ENCODE assay signal across 17 mouse cellular contexts in the genomic region with DNA sequence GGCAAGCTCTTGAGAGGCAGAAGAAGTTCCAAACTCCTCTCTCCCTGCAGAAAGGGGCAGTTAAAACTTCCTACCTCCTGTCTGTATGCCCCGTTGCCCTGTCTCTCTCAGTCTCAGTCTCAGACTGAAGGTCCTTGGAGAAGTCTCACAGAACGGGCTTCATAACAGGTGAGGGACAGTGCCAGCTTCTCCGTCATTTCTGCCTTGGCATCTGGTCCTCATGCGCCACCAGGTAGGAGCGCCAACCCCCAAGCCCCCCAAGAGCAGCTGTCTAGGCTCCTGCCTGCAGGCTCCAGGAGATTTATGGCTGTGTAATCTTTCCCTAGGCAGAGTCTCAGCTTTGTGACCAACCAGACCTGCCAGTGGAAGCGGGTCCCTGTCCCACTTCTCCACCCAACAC. TPM values are rescaled to one million over a fixed set of nuclear protein-coding genes. Genes with fewer than 3 reads are reported as not detected.
DNase-seq lines count a peak whose midpoint lies in the region; ATAC-seq and TF ChIP-seq lines count a peak whose summit lies in the region.
"Had no signal": no experiment of that assay in that cellular context is flagged by ENCODE, and none has a peak within 500 bp of the region (broad histone marks: within the 10 kb centered on the region; RNA-seq: fewer than 3 reads in every experiment).

No protein-coding gene starts in this region.

- no peak overlapping the region for H3K4me2 ChIP-seq in kidney, embryonic 15.5 days
- 0 out of 2 replicates have a peak overlapping the region, but pooled peaks have one; percentile 2 for H3K4me2 ChIP-seq in neural tube, embryonic 12.5 days (replicated peaks)
- H3K4me2 ChIP-seq in midbrain, postnatal 0 days (ENCODE audit: low read depth, low read length, poor library complexity, severe bottlenecking): no peak overlapping the region
- H3K4me2 ChIP-seq: forebrain, embryonic 12.5 days; liver, embryonic 15.5 days had no signal

- no peaks in the 10 kb centered on the region for H3K36me3 ChIP-seq in heart, adult 2 months (ENCODE audit: control insufficient read depth, insufficient read depth, low read length)
- no peaks in the 10 kb centered on the region for H3K36me3 ChIP-seq in kidney, embryonic 15.5 days
- no peaks in the 10 kb centered on the region for H3K36me3 ChIP-seq in neural tube, embryonic 12.5 days
- no peaks in the 10 kb centered on the region for H3K36me3 ChIP-seq in midbrain, postnatal 0 days (ENCODE audit: insufficient read depth, low read length)
- H3K36me3 ChIP-seq: forebrain, embryonic 12.5 days; hindbrain, embryonic 10.5 days; liver, embryonic 15.5 days had no signal

- H3K4me3 ChIP-seq in heart, adult 2 months: no peak overlapping the region
- no peak overlapping the region for H3K4me3 ChIP-seq in kidney, embryonic 15.5 days (replicated peaks)
- no peak overlapping the region for H3K4me3 ChIP-seq in neural tube, embryonic 12.5 days
- H3K4me3 ChIP-seq in midbrain, postnatal 0 days (ENCODE audit: low read depth, low read length): no peak overlapping the region
- H3K4me3 ChIP-seq: forebrain, embryonic 12.5 days; hindbrain, embryonic 10.5 days; liver, embryonic 15.5 days had no signal

- H3K4me1 ChIP-seq in heart, adult 2 months (ENCODE audit: control insufficient read depth, insufficient read depth, low read length): peaks cover 27% of the 10 kb centered on the region
- peaks cover 68% of the 10 kb centered on the region for H3K4me1 ChIP-seq in kidney, embryonic 15.5 days
- H3K4me1 ChIP-seq in neural tube, embryonic 12.5 days: peaks cover 74% of the 10 kb centered on the region
- peaks cover 17% of the 10 kb centered on the region for H3K4me1 ChIP-seq in midbrain, postnatal 0 days (ENCODE audit: insufficient read depth, low read length)

- TF ChIP-seq EP300 in heart, adult 2 months (IDR thresholded peaks at IDR 0.05; ENCODE audit: insufficient read depth, low read depth, low read length): no peak

- ATAC-seq in kidney, embryonic 15.5 days (replicated peaks; ENCODE audit: low FRiP score): no peak
- no peak for ATAC-seq in neural tube, embryonic 12.5 days (ENCODE audit: low FRiP score, low read depth)
- no peak for ATAC-seq in midbrain, postnatal 0 days (ENCODE audit: low FRiP score)
- ATAC-seq: inflammation-experienced regulatory T-cells, adult 6 months had no signal

- intact Hi-C loops in heart, adult 2 months (cut with DNase I): no loop called here
- intact Hi-C loops in left cerebral cortex, postnatal 14 days (cut with DNase I): no loop called here

- WGBS in heart, adult 2 months: 93% methylated on average over 6 of the region's 6 CpGs
- 82% methylated on average over 6 of the region's 6 CpGs for WGBS in kidney, embryonic 15.5 days
- 83% methylated on average over 6 of the region's 6 CpGs for WGBS in neural tube, embryonic 12.5 days
- 91% methylated on average over 6 of the region's 6 CpGs for WGBS in midbrain, postnatal 0 days

- H3K27ac ChIP-seq in heart, adult 2 months: peak overlapping the region; percentile 53; the same call in 1 of the 2 replicates
- peak overlapping the region; percentile 91 for H3K27ac ChIP-seq in kidney, embryonic 15.5 days
- no peak overlapping the region for H3K27ac ChIP-seq in neural tube, embryonic 12.5 days
- no peak overlapping the region for H3K27ac ChIP-seq in midbrain, postnatal 0 days (ENCODE audit: low read depth, low read length)
- H3K27ac ChIP-seq: forebrain, embryonic 12.5 days had no signal

- no peaks in the 10 kb centered on the region for H3K79me2 ChIP-seq in heart, adult 2 months (replicated peaks; ENCODE audit: control insufficient read depth, insufficient read depth, low read length)

- no peak for TF ChIP-seq CTCF in heart, adult 2 months (IDR thresholded peaks at IDR 0.05)
- TF ChIP-seq CTCF in midbrain, postnatal 0 days (IDR thresholded peaks at IDR 0.05): no peak

- no peak overlapping the region for H3K9ac ChIP-seq in heart, adult 2 months (ENCODE audit: low read depth, low read length)
- no peak overlapping the region for H3K9ac ChIP-seq in kidney, embryonic 15.5 days
- no peak overlapping the region for H3K9ac ChIP-seq in neural tube, embryonic 12.5 days
- no peak overlapping the region for H3K9ac ChIP-seq in midbrain, postnatal 0 days (replicated peaks; ENCODE audit: low read length, poor library complexity, severe bottlenecking)
- H3K9ac ChIP-seq: forebrain, embryonic 12.5 days; liver, embryonic 15.5 days had no signal

- TF ChIP-seq POLR2A in heart, adult 2 months (IDR thresholded peaks at IDR 0.05; ENCODE audit: insufficient read depth, low read depth, low read length): no peak

- DNase-seq in heart, adult 2 months: no peak
- DNase-seq in heart, adult 18-20 months: no peak
- DNase-seq in kidney, adult 18-20 months: no peak
- DNase-seq in neural tube, embryonic 10.5 days (ENCODE audit: extremely low spot score, low spot score): no peak
- DNase-seq in left cerebral cortex, postnatal 14 days (ENCODE audit: low spot score in 2 of 2): no peak
- DNase-seq in midbrain, postnatal 0 days (ENCODE audit: low spot score): no peak
- DNase-seq: cerebellum, adult 11-12 months; thymus, postnatal 14 days had no signal

- no peaks in the 10 kb centered on the region for H3K27me3 ChIP-seq in heart, adult 2 months (ENCODE audit: control insufficient read depth, insufficient read depth, low read length)
- H3K27me3 ChIP-seq in kidney, embryonic 15.5 days: no peaks in the 10 kb centered on the region
- H3K27me3 ChIP-seq in neural tube, embryonic 12.5 days (replicated peaks): no peaks in the 10 kb centered on the region
- H3K27me3 ChIP-seq in midbrain, postnatal 0 days (ENCODE audit: insufficient read depth, low read length): no peaks in the 10 kb centered on the region
- H3K27me3 ChIP-seq: liver, embryonic 15.5 days had no signal

- no peaks in the 10 kb centered on the region for H3K9me3 ChIP-seq in kidney, embryonic 15.5 days (replicated peaks)
- H3K9me3 ChIP-seq in neural tube, embryonic 12.5 days: no peaks in the 10 kb centered on the region
- no peaks in the 10 kb centered on the region for H3K9me3 ChIP-seq in midbrain, postnatal 0 days (ENCODE audit: low read length)
- H3K9me3 ChIP-seq: forebrain, embryonic 12.5 days; hindbrain, embryonic 10.5 days; liver, embryonic 15.5 days had no signal

RNA-seq across cellular contexts. Expression of a gene that starts 58.8 kb away (rescaled TPM):
- total RNA-seq in heart, adult 2 months (2021): not detected
- 0.43 TPM in 1 of 2 replicates, not detected in the other for polyA plus RNA-seq in heart, adult 2 months (2012; rRNA removed)
- total RNA-seq in heart, adult 18-20 months (2021): not detected
- 4.5 and 5.2 TPM in 2 replicates for polyA plus RNA-seq in kidney, embryonic 15.5 days (2015; fragmentation: Nextera tagmentation; extraction: Ambion mirVana)
- polyA plus RNA-seq in neural tube, embryonic 12.5 days (2016; fragmentation: Nextera tagmentation; extraction: Ambion mirVana): not detected in 2 replicates
- 1 to 10 TPM in 1 of 2 experiments, not detected in 1; 1.4 TPM for total RNA-seq in left cerebral cortex, postnatal 14 days (2021)
- not detected in 2 replicates for total RNA-seq in midbrain, postnatal 0 days (2014; rRNA removed)
- not detected in 2 replicates for polyA plus RNA-seq in midbrain, postnatal 0 days (2015; fragmentation: Nextera tagmentation; extraction: Ambion mirVana)
- total RNA-seq: common myeloid progenitor, adult 5-6 weeks; megakaryocyte-erythroid progenitor cell, adult 5-6 weeks had no signal
- polyA plus RNA-seq: embryonic facial prominence, embryonic 14.5 days; forebrain, embryonic 12.5 days; hindbrain, embryonic 10.5 days; inflammation-experienced regulatory T-cells, adult 6 months had no signal

Comparison
In these comparisons a context has a peak if more than half of its experiments do, and no peak if none do; other contexts are left out.
1. H3K27ac ChIP-seq: peak in heart, adult 2 months (single experiment) and kidney, embryonic 15.5 days (single experiment); none in neural tube, embryonic 12.5 days (single experiment) and midbrain, postnatal 0 days (single experiment).